Mouse (Mus musculus): ENCODE measurements at regions not wholly inside any gene's neighbourhood (a gene's known extent, or its start where the extent isn't known, plus 50 kb on each side); places are given as distances from the start of the nearest gene placed in this dataset.

DNA sequence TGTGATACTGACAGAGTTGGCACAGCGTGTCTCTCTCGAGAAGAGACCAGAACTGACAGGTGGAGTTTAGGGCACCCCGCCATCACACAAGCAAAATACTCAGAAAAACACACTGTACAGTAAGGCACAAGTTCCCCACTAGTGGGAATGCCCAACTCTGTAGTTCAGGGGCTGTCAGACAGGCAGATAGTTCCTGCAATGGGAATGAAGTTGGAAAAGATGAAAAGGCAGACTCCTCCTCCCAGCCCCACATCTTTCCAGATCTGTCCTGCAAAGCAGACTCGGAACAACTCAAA, 162.5 kb downstream of the Clic5 start:
- TF ChIP-seq GATA1 (IDR thresholded peaks at IDR 0.05; ENCODE audit: borderline replicate concordance, low read length) (no peak), FLI1 (IDR thresholded peaks at IDR 0.05; ENCODE audit: low read length) (no peak)
